Mouse (Mus musculus): ENCODE data around the gene Magi1.

The Magi1 gene

GRCm38 (mm10) chr6:93789721-93790120 is 494.0 kb downstream of the Magi1 start:
- no peak for DNase-seq

- DNase-seq: no peak
Observed at GRCm38 (mm10) chr6:93787042-93787441, 496.7 kb downstream of the Magi1 start.

- DNase-seq: no peak
Observed at GRCm38 (mm10) chr6:93786220-93786619, 497.5 kb downstream of the Magi1 start.

GRCm38 (mm10) chr6:93771081-93771480 is 512.6 kb downstream of the Magi1 start:
- DNase-seq: no peak

- DNase-seq: no peak
Observed at GRCm38 (mm10) chr6:93770283-93771025, 513.3 kb downstream of the Magi1 start.

- no peak for DNase-seq
Observed at GRCm38 (mm10) chr6:93758114-93758513, 525.6 kb downstream of the Magi1 start.

GRCm38 (mm10) chr6:93757353-93758087 is 526.2 kb downstream of the Magi1 start:
- DNase-seq: peak; percentile 33

- DNase-seq: no peak
Observed at GRCm38 (mm10) chr6:93743145-93743544, 540.6 kb downstream of the Magi1 start.

GRCm38 (mm10) chr6:93739786-93740185 is 543.9 kb downstream of the Magi1 start:
- DNase-seq: no peak

- DNase-seq: no peak
Observed at GRCm38 (mm10) chr6:93737083-93737482, 546.6 kb downstream of the Magi1 start.

GRCm38 (mm10) chr6:93736071-93736470 is 547.6 kb downstream of the Magi1 start:
- no peak for DNase-seq

- no peak for DNase-seq
Observed at GRCm38 (mm10) chr6:93733800-93734199, 549.9 kb downstream of the Magi1 start.

GRCm38 (mm10) chr6:93729702-93730101 is 554.0 kb downstream of the Magi1 start:
- DNase-seq: no peak

GRCm38 (mm10) chr6:93728791-93729190 is 554.9 kb downstream of the Magi1 start:
- DNase-seq: no peak

GRCm38 (mm10) chr6:93727630-93728178 is 556.0 kb downstream of the Magi1 start:
- DNase-seq: no peak

GRCm38 (mm10) chr6:93726829-93727455 is 556.8 kb downstream of the Magi1 start:
- DNase-seq: no peak

GRCm38 (mm10) chr6:93726121-93726520 is 557.6 kb downstream of the Magi1 start:
- DNase-seq: no peak

GRCm38 (mm10) chr6:93724749-93725148 is 559.0 kb downstream of the Magi1 start:
- DNase-seq: no peak

GRCm38 (mm10) chr6:93723226-93723625 is 560.5 kb downstream of the Magi1 start:
- no peak for DNase-seq

GRCm38 (mm10) chr6:93719532-93719931 is 564.2 kb downstream of the Magi1 start:
- DNase-seq: no peak

- DNase-seq: peak; percentile 28
Observed at GRCm38 (mm10) chr6:93718385-93718784, 565.3 kb downstream of the Magi1 start.

- DNase-seq: no peak
Observed at GRCm38 (mm10) chr6:93717826-93718375, 565.8 kb downstream of the Magi1 start.

Data from thymus, postnatal 25 days (tissue).